Mouse (Mus musculus): Measurements from ENCODE around the gene Cwh43. TPM values are rescaled to one million over a fixed set of nuclear protein-coding genes. Genes with fewer than 3 reads are reported as not detected.

Cwh43 gene
- not detected in 2 replicates for polyA plus RNA-seq (2016; fragmentation: Nextera tagmentation; extraction: Ambion mirVana)

DNA sequence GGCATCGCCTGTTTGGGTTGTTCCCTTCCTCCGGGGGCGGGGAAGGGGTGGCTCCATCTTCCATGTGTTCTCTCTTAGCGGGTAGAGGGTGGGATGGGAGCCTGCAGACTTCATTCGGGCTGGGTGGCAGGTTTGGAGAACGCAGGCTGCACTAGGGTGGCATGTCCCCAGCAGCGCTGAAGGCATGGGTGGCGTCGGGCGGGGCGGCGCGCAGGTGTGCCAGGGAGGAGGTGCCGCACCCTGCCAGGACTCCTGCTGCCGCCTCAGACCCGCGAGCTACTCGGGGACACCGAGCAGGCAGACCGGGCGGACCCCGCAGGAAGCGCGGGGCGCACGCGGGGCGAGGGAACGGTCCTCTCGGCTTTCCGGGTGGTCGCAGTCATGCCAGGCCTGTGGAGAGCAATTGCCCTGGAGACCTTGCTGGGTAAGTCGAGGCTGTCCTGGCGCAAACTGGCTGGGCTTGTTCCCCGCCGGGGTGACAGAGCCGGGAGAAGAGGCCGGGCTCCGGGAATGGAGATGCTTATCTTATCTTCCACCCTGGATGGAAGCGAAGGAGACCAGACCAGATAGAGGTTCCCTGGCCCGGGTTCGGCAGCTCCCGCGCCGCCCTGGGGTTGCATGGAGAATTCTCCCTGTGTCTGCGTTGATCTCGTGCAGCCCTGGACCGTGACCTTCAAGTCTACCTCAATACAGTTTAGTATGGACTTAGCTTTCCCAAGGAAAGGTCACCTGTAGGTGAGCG lies at the start of gene Cwh43:
Gene Cwh43, plus strand, starts transcription at position 95 of the 742 bp plus-strand sequence.
- Histone ChIP-seq H3K4me1 (replicated peaks) (peaks cover 10% of the 10 kb centered on the region), H3K9me3 (no peaks in the 10 kb centered on the region), H3K27ac (no peak within 1 kb of the TSS), H3K36me3 (no peaks in the 10 kb centered on the region), H3K4me3 (peak within 1 kb of the TSS; percentile 52), H3K27me3 (ENCODE audit: insufficient read depth, poor library complexity, severe bottlenecking) (peaks cover 47% of the 10 kb centered on the region)
- DNase-seq (ENCODE audit: low spot score) = peak; percentile 28
- 3% methylated on average over 49 of the region's 49 CpGs for WGBS

- H3K27me3 ChIP-seq (ENCODE audit: insufficient read depth, poor library complexity, severe bottlenecking) = peaks cover 4% of the 10 kb centered on the region; the same call in 1 of the 2 replicates
- H3K4me3 ChIP-seq = no peak overlapping the region
- WGBS = 78% methylated on average over 6 of the region's 6 CpGs
Measured at GRCm38 (mm10) chr5:73359134-73359751, 46.6 kb upstream of the Cwh43 start.

GRCm38 (mm10) chr5:73359752-73360141 lies 46.1 kb upstream of the Cwh43 start:
- WGBS = 35% methylated on average over 12 of the region's 12 CpGs
- Histone ChIP-seq H3K4me1 (replicated peaks) (peaks cover 8% of the 10 kb centered on the region), H3K27ac (no peak overlapping the region), H3K9me3 (no peaks in the 10 kb centered on the region), H3K36me3 (no peaks in the 10 kb centered on the region), H3K4me3 (peak overlapping the region; percentile 29; the same call in 1 of the 2 replicates), H3K27me3 (ENCODE audit: insufficient read depth, poor library complexity, severe bottlenecking) (peaks cover 4% of the 10 kb centered on the region; the same call in 1 of the 2 replicates)
- DNase-seq (ENCODE audit: low spot score) = no peak

More at GRCm38 (mm10) chr5:73359134-73359751, 46.6 kb upstream of the Cwh43 start:
- peaks cover 12% of the 10 kb centered on the region for H3K4me1 ChIP-seq (replicated peaks)
- no peak overlapping the region for H3K27ac ChIP-seq
- DNase-seq (ENCODE audit: low spot score) = no peak
- H3K9me3 ChIP-seq = no peaks in the 10 kb centered on the region
- no peaks in the 10 kb centered on the region for H3K36me3 ChIP-seq

- Histone ChIP-seq H3K27ac (no peak overlapping the region), H3K9me3 (no peaks in the 10 kb centered on the region), H3K4me3 (no peak overlapping the region), H3K36me3 (no peaks in the 10 kb centered on the region), H3K27me3 (ENCODE audit: insufficient read depth, poor library complexity, severe bottlenecking) (peaks cover 4% of the 10 kb centered on the region; the same call in 1 of the 2 replicates), H3K4me1 (replicated peaks) (peaks cover 8% of the 10 kb centered on the region)
- no peak for DNase-seq (ENCODE audit: low spot score)
- 24% methylated on average over 12 of the region's 12 CpGs for WGBS
Measured at GRCm38 (mm10) chr5:73360240-73360639, 45.6 kb upstream of the Cwh43 start.

GRCm38 (mm10) chr5:73362338-73362737 lies 43.5 kb upstream of the Cwh43 start:
- Histone ChIP-seq H3K36me3 (no peaks in the 10 kb centered on the region), H3K4me1 (replicated peaks) (peaks cover 8% of the 10 kb centered on the region), H3K4me3 (no peak overlapping the region), H3K27me3 (ENCODE audit: insufficient read depth, poor library complexity, severe bottlenecking) (peaks cover 4% of the 10 kb centered on the region; the same call in 1 of the 2 replicates), H3K27ac (no peak overlapping the region), H3K9me3 (no peaks in the 10 kb centered on the region)
- no peak for DNase-seq (ENCODE audit: low spot score)
- WGBS = 91% methylated on average over 7 of the region's 7 CpGs

GRCm38 (mm10) chr5:73362791-73363190 lies 43.1 kb upstream of the Cwh43 start:
- 89% methylated on average over 5 of the region's 5 CpGs for WGBS
- Histone ChIP-seq H3K27me3 (ENCODE audit: insufficient read depth, poor library complexity, severe bottlenecking) (peaks cover 4% of the 10 kb centered on the region; the same call in 1 of the 2 replicates), H3K27ac (no peak overlapping the region), H3K4me3 (no peak overlapping the region), H3K4me1 (replicated peaks) (peaks cover 8% of the 10 kb centered on the region), H3K36me3 (no peaks in the 10 kb centered on the region), H3K9me3 (no peaks in the 10 kb centered on the region)
- no peak for DNase-seq (ENCODE audit: low spot score)

DNA sequence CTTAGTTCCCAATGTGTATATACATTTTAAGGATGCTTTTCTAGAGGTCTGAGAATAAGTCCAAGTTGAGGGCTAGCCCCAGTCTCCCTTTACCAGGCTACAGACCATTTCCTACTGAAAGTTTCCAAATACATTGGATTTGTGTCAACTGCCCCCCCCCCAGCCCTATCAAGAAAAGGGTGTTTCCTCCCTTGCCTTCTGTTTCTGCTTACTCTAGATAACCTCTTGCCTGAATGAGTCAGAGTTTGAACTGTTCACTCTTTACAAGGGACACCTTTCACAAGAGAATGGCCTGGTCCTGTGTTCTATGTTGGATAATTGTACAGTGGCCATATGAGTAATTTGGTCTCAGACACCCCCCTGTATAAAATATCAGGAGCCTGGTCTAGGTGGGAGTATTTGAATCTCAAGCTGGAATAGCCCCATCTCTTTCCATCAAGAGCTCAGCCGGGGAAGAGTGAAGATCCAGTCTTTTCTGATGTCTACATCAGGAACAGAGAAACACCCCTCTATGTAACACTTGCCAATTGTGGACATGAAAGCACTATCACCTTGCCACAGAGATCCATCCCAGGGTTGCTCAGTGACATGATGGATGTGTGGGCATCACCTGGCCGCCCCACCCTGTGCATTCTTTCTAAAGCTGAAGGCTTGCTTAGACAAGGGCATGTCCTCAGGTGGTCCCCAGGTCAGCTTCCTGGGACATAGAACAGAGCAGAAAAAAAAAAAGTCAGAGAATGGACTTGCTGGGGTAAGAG lies 41.6 kb upstream of the Cwh43 start:
- H3K36me3 ChIP-seq = no peaks in the 10 kb centered on the region
- no peak for DNase-seq (ENCODE audit: low spot score)
- peaks cover 7% of the 10 kb centered on the region for H3K4me1 ChIP-seq (replicated peaks)
- 91% methylated on average over 2 of the region's 2 CpGs for WGBS
- H3K9me3 ChIP-seq = no peaks in the 10 kb centered on the region
- no peak overlapping the region for H3K27ac ChIP-seq
- no peak overlapping the region for H3K4me3 ChIP-seq
- H3K27me3 ChIP-seq (ENCODE audit: insufficient read depth, poor library complexity, severe bottlenecking) = peaks cover 4% of the 10 kb centered on the region; the same call in 1 of the 2 replicates

DNA sequence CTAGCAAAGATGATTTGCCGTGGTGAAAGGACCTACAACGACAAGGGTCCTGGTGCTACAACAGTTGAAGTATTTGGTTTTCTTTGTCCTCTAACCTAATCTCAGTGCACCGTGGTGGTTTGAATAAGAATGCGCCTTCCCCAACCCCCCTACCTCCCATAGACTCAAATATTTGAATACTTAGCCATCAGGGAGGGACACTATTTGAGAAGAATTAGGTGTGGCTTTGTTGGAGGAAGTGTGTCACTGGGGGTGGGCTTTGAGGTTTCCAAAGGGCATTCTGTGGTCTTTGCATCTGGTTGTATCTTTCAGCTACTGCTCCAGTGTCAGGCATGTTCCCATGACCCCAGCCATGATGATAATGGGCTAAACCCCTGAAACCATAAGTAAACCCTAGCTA lies 38.0 kb upstream of the Cwh43 start:
- Histone ChIP-seq H3K4me1 (replicated peaks) (no peaks in the 10 kb centered on the region), H3K27ac (no peak overlapping the region), H3K4me3 (no peak overlapping the region), H3K36me3 (no peaks in the 10 kb centered on the region), H3K27me3 (ENCODE audit: insufficient read depth, poor library complexity, severe bottlenecking) (no peaks in the 10 kb centered on the region), H3K9me3 (no peaks in the 10 kb centered on the region)
- 74% methylated on average over 4 of the region's 4 CpGs for WGBS
- DNase-seq (ENCODE audit: low spot score) = no peak

DNA sequence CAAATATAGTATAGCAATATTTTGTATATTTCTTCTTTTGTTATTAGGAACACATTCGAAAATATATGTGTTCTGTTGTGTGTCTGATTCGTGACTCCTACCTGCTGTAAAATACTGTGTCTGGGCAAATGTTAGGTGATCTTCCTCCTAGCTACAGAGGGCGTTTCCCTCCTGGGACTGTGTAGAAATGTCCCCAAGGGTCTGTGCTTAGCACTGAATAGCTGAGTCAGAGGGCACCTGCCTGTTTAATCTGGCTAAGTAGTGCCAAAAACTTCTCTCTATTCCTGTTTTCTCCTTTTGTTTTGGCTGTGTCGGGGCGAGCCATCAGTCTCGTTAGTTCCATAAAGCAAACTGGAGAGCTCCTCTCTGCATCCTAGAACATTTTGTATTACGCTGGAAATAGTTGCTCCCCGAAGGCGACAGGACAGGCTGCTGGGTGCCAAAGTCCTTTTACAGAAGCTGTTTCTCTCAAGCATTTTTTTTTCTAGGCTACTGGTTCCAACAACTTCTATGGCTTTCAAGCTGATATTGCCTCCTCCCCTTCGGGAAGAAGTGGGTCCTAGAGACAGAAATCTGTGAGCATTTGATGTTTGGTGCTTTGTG lies 36.9 kb upstream of the Cwh43 start:
- WGBS = 80% methylated on average over 10 of the region's 10 CpGs
- Histone ChIP-seq H3K4me1 (replicated peaks) (no peaks in the 10 kb centered on the region), H3K4me3 (no peak overlapping the region), H3K9me3 (no peaks in the 10 kb centered on the region), H3K27me3 (ENCODE audit: insufficient read depth, poor library complexity, severe bottlenecking) (no peaks in the 10 kb centered on the region), H3K27ac (no peak overlapping the region), H3K36me3 (no peaks in the 10 kb centered on the region)
- DNase-seq (ENCODE audit: low spot score) = no peak

- no peak overlapping the region for H3K4me3 ChIP-seq
- no peak overlapping the region for H3K27ac ChIP-seq
- H3K4me1 ChIP-seq (replicated peaks) = no peaks in the 10 kb centered on the region
- no peaks in the 10 kb centered on the region for H3K27me3 ChIP-seq (ENCODE audit: insufficient read depth, poor library complexity, severe bottlenecking)
- H3K36me3 ChIP-seq = no peaks in the 10 kb centered on the region
- no peak for DNase-seq (ENCODE audit: low spot score)
- WGBS = 51% methylated on average over 3 of the region's 3 CpGs
- no peaks in the 10 kb centered on the region for H3K9me3 ChIP-seq
Measured at GRCm38 (mm10) chr5:73369731-73370130, 36.1 kb upstream of the Cwh43 start.

DNA sequence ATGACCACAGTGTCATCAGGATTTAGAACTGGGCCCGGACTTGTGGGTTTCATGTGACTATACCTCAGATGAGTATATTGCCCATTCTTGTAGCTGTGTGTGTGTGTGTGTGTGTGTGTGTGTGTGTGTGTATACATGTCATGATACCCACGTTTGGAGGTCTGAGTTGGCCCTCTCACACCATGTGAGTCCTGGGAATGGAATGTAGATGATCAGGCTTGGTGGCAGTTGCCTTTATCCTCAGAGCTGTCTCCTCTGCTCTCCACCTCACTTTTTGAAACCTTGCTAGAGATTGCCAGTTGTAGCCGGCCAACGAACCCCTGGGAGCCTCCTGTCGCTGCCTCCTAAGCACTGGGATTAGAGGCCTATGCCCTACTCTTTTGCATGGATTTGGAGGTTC lies 33.3 kb upstream of the Cwh43 start:
- 78% methylated on average over 5 of the region's 5 CpGs for WGBS
- Histone ChIP-seq H3K4me1 (replicated peaks) (no peaks in the 10 kb centered on the region), H3K9me3 (no peaks in the 10 kb centered on the region), H3K27me3 (ENCODE audit: insufficient read depth, poor library complexity, severe bottlenecking) (no peaks in the 10 kb centered on the region), H3K27ac (no peak overlapping the region), H3K36me3 (no peaks in the 10 kb centered on the region), H3K4me3 (no peak overlapping the region)
- no peak for DNase-seq (ENCODE audit: low spot score)

- Histone ChIP-seq H3K9me3 (no peaks in the 10 kb centered on the region), H3K36me3 (no peaks in the 10 kb centered on the region), H3K27ac (no peak overlapping the region), H3K4me3 (no peak overlapping the region), H3K27me3 (ENCODE audit: insufficient read depth, poor library complexity, severe bottlenecking) (no peaks in the 10 kb centered on the region), H3K4me1 (replicated peaks) (no peaks in the 10 kb centered on the region)
- 58% methylated on average over 3 of the region's 3 CpGs for WGBS
- DNase-seq (ENCODE audit: low spot score) = no peak
Measured at GRCm38 (mm10) chr5:73373184-73373583, 32.7 kb upstream of the Cwh43 start.

Measured in hindbrain, embryonic 10.5 days (tissue).